Mouse (Mus musculus) midbrain, postnatal 0 days (tissue): Measurements from ENCODE around the gene Fut11. TPM values are rescaled to one million over a fixed set of nuclear protein-coding genes. Genes with fewer than 3 reads are reported as not detected.

Experiments
- ATAC-seq: fragments of 200-750 bp; cut with Nextera tagmentation; 2 replicates; pipeline ENCODE4 v1.8.0; 2017; ENCODE audit warnings: moderate number of reproducible peaks, mild to moderate bottlenecking, moderate TSS enrichment, moderate library complexity; ENCODE audit not compliant: low FRiP score
- DNase-seq: peaks from one replicate; pipeline ENCODE4 v3.0.0-alpha.2; 2015; ENCODE audit warnings: low spot score
- H3K27ac ChIP-seq: fragments of 300-500 bp; sonication (generic); 2 replicates; pipeline ENCODE4 v1.5.1; 2014; ENCODE audit warnings: low read depth, mild to moderate bottlenecking, low read length, mixed read lengths
- H3K27me3 ChIP-seq: fragments of 300-500 bp; sonication (generic); 2 replicates; pipeline ENCODE4 v1.6.1; 2014; ENCODE audit warnings: low read length, control low read depth, mixed read lengths; ENCODE audit not compliant: insufficient read depth
- H3K36me3 ChIP-seq: fragments of 300-500 bp; sonication (generic); 2 replicates; pipeline ENCODE4 v1.6.1; 2014; ENCODE audit warnings: low read length, control low read depth, mixed read lengths; ENCODE audit not compliant: insufficient read depth
- H3K4me1 ChIP-seq: fragments of 300-500 bp; sonication (generic); 2 replicates; pipeline ENCODE4 v1.6.1; 2014; ENCODE audit warnings: mild to moderate bottlenecking, control low read depth, antibody characterized with exemption, low read length, mixed read lengths; ENCODE audit not compliant: insufficient read depth
- H3K4me2 ChIP-seq: fragments of 300-500 bp; sonication (generic); 2 replicates; pipeline ENCODE4 v1.6.1; 2014; ENCODE audit warnings: low read depth, mild to moderate bottlenecking, low read length, mixed read lengths; ENCODE audit not compliant: poor library complexity, severe bottlenecking
- H3K4me3 ChIP-seq: fragments of 300-500 bp; sonication (generic); 2 replicates; pipeline ENCODE4 v1.5.1; 2014; ENCODE audit warnings: low read depth, mild to moderate bottlenecking, low read length, moderate library complexity
- H3K9ac ChIP-seq: fragments of 300-500 bp; sonication (generic); replicated peaks from 2 replicates; pipeline ENCODE4 v1.6.1; 2014; ENCODE audit warnings: mild to moderate bottlenecking, low read length, moderate library complexity, mixed read lengths; ENCODE audit not compliant: poor library complexity, severe bottlenecking
- H3K9me3 ChIP-seq: fragments of 300-500 bp; sonication (generic); 2 replicates; pipeline ENCODE4 v1.6.1; 2016; ENCODE audit warnings: low read length, control low read depth
- CTCF ChIP-seq: IDR thresholded peaks from 2 replicates; pipeline ENCODE4 v1.5.1; 2016; ENCODE audit warnings: antibody characterized with exemption, mild to moderate bottlenecking
- WGBS: fragments of 180-500 bp; shearing (Covaris S2); extraction: QIAGEN DNeasy Blood & Tissue Kit; methylation state at CpG from one replicate; pipeline ENCODE4 v1.1.7; 2014; 5-methylcytosine and 5-hydroxymethylcytosine counted together
- polyA plus RNA-seq: library from polyadenylated mRNA; unstranded; fragments of >200 nt; fragmentation: Nextera tagmentation; extraction: Ambion mirVana; gene quantifications from 2 replicates; pipeline ENCODE4 v1.2.1, GENCODE M21; 2015
- total RNA-seq: library from RNA; depleted of rRNA; stranded (reverse); fragments of >200 nt; gene quantifications from 2 replicates; pipeline ENCODE4 v1.2.3, GENCODE M21; 2014

The Fut11 gene
- total and polyA plus RNA-seq, 2 experiments from 2014 or later: 21.0 to 23.7 TPM

- TF ChIP-seq CTCF: no peak
- no peak for DNase-seq
- Histone ChIP-seq H3K27me3 (no peaks in the 10 kb centered on the region), H3K4me2 (no peak overlapping the region), H3K27ac (no peak overlapping the region), H3K4me3 (no peak overlapping the region), H3K36me3 (no peaks in the 10 kb centered on the region), H3K9me3 (no peaks in the 10 kb centered on the region), H3K9ac (no peak overlapping the region), H3K4me1 (no peaks in the 10 kb centered on the region)
- ATAC-seq: no peak
- 80% methylated on average over 9 of the region's 9 CpGs for WGBS
These were observed 39.9 kb upstream of the Fut11 start for GRCm38 (mm10) chr14:20654690-20655421.

GRCm38 (mm10) chr14:20655731-20656130 lies 39.0 kb upstream of the Fut11 start:
- 82% methylated on average over 9 of the region's 9 CpGs for whole genome bisulfite sequencing
- Histone ChIP-seq H3K4me3 (no peak overlapping the region), H3K4me2 (no peak overlapping the region), H3K4me1 (no peaks in the 10 kb centered on the region; the same call in 1 of the 2 replicates), H3K36me3 (no peaks in the 10 kb centered on the region), H3K9ac (no peak overlapping the region), H3K27me3 (no peaks in the 10 kb centered on the region), H3K9me3 (no peaks in the 10 kb centered on the region), H3K27ac (no peak overlapping the region)
- TF ChIP-seq CTCF: no peak
- DNase-seq: no peak
- ATAC-seq: no peak

DNA sequence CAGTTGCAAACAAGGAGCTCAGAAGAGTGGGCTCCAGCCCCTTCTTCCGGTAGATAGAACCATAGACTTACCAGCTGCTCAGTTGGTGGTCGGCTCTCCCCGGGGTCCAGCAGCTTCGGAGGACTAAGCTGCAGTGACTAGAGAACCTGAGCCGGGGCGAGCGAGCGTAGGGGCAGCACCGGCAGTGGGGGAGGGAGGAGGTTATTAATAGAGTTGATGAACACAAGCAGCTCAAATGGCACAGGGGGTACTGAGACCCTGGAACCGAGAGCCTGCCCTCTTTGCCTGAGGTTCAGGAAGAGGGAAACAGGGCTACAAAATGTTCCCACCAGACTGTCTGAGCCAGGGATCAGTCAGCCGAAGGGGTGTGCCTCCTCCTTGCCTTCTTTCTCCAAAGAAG lies 38.4 kb upstream of the Fut11 start, which contains the start of gene Myoz1:
Gene Myoz1, minus strand, starts transcription at position 180 of the 400 bp plus-strand sequence.
- H3K4me2 ChIP-seq: no peak within 1 kb of the TSS
- DNase-seq (no peak), ATAC-seq (no peak)
- no peaks in the 10 kb centered on the region for H3K27me3 ChIP-seq
- no peak within 1 kb of the TSS for H3K4me3 ChIP-seq
- H3K4me1 ChIP-seq: no peaks in the 10 kb centered on the region; the same call in 1 of the 2 replicates
- no peak within 1 kb of the TSS for H3K9ac ChIP-seq
- H3K27ac ChIP-seq: no peak within 1 kb of the TSS
- WGBS: 42% methylated on average over 11 of the region's 11 CpGs
- H3K9me3 ChIP-seq: no peaks in the 10 kb centered on the region
- H3K36me3 ChIP-seq: no peaks in the 10 kb centered on the region
- no peak for TF ChIP-seq CTCF

GRCm38 (mm10) chr14:20658326-20658725 lies 36.4 kb upstream of the Fut11 start:
- TF ChIP-seq CTCF: peak; percentile 81
- no peak overlapping the region for H3K4me2 ChIP-seq
- no peaks in the 10 kb centered on the region for H3K36me3 ChIP-seq
- no peaks in the 10 kb centered on the region for H3K9me3 ChIP-seq
- H3K9ac ChIP-seq: no peak overlapping the region
- peaks cover 6% of the 10 kb centered on the region; the same call in 1 of the 2 replicates for H3K4me1 ChIP-seq
- ATAC-seq: no peak
- peak; percentile 67 for DNase-seq
- no peaks in the 10 kb centered on the region for H3K27me3 ChIP-seq
- no peak overlapping the region for H3K4me3 ChIP-seq
- H3K27ac ChIP-seq: no peak overlapping the region

GRCm38 (mm10) chr14:20658902-20659301 lies 35.9 kb upstream of the Fut11 start:
- Histone ChIP-seq H3K27me3 (no peaks in the 10 kb centered on the region), H3K4me1 (peaks cover 6% of the 10 kb centered on the region; the same call in 1 of the 2 replicates), H3K9me3 (no peaks in the 10 kb centered on the region), H3K9ac (no peak overlapping the region), H3K4me2 (no peak overlapping the region), H3K36me3 (no peaks in the 10 kb centered on the region), H3K4me3 (no peak overlapping the region), H3K27ac (no peak overlapping the region)
- 91% methylated on average over 6 of the region's 6 CpGs for WGBS
- ATAC-seq (no peak), DNase-seq (no peak)
- TF ChIP-seq CTCF: no peak

- WGBS: 96% methylated on average over 7 of the region's 7 CpGs
- Histone ChIP-seq H3K27me3 (no peaks in the 10 kb centered on the region), H3K9me3 (no peaks in the 10 kb centered on the region), H3K4me2 (no peak overlapping the region), H3K9ac (no peak overlapping the region), H3K27ac (no peak overlapping the region), H3K36me3 (no peaks in the 10 kb centered on the region), H3K4me3 (no peak overlapping the region), H3K4me1 (peaks cover 6% of the 10 kb centered on the region; the same call in 1 of the 2 replicates)
- no peak for ATAC-seq
- no peak for DNase-seq
- no peak for TF ChIP-seq CTCF
These were observed 35.1 kb upstream of the Fut11 start for GRCm38 (mm10) chr14:20659687-20660086.
